Mouse (Mus musculus) CH12.LX (cell line): ENCODE results near the gene Ntsr1. TPM values are rescaled to one million over a fixed set of nuclear protein-coding genes. Genes with fewer than 3 reads are reported as not detected.

Source experiments
- DNase-seq: peaks from one replicate; pipeline ENCODE4 v3.0.0-alpha.2; 2013; ENCODE audit errors: extremely low read depth
- H3K27ac ChIP-seq: 2 replicates; pipeline ENCODE4 v1.5.1; 2012; ENCODE audit warnings: low read depth, mild to moderate bottlenecking, control low read depth, moderate library complexity; ENCODE audit not compliant: insufficient read depth
- H3K27me3 ChIP-seq: replicated peaks from 2 replicates; pipeline ENCODE3; 2012; ENCODE audit warnings: inconsistent platforms
- H3K36me3 ChIP-seq, 2 experiments: replicated peaks in 1 of 2; 2 replicates each; pipeline versions ENCODE3 to v1.6.1; 2012; ENCODE audit warnings: inconsistent platforms in 1 of 2, low read length in 1 of 2, mild to moderate bottlenecking in 1 of 2, mixed read lengths in 1 of 2, moderate library complexity in 1 of 2; ENCODE audit not compliant: control insufficient read depth in 1 of 2, insufficient read depth in 1 of 2
- H3K4me1 ChIP-seq, 2 experiments: 2 replicates each; pipeline ENCODE4 v1.6.1; 2012; ENCODE audit warnings: inconsistent platforms in 1 of 2, moderate library complexity in 1 of 2; ENCODE audit not compliant: insufficient read depth in 2 of 2, control insufficient read depth in 1 of 2
- H3K4me2 ChIP-seq: 2 replicates; pipeline ENCODE4 v1.6.1; 2012; ENCODE audit warnings: low read depth, mild to moderate bottlenecking, control low read depth; ENCODE audit not compliant: poor library complexity, insufficient read depth, severe bottlenecking
- H3K4me3 ChIP-seq, 3 experiments: fragments of 150-350 bp in 1 of 3; sonication (generic) in 1 of 3; replicated peaks in 1 of 3; 2 replicates each; pipeline versions ENCODE3 to v1.5.1; 2011 to 2012; ENCODE audit warnings: low read depth in 2 of 3, low read length in 2 of 3, mild to moderate bottlenecking in 2 of 3, moderate library complexity in 2 of 3, control low read depth in 1 of 3, improper control_type of control experiment in 1 of 3, inconsistent platforms in 1 of 3, mixed read lengths in 1 of 3; ENCODE audit not compliant: poor library complexity in 1 of 3
- H3K79me2 ChIP-seq: replicated peaks from 2 replicates; pipeline ENCODE4 v1.6.1; 2012; ENCODE audit warnings: mild to moderate bottlenecking, moderate library complexity; ENCODE audit not compliant: control insufficient read depth, poor library complexity, insufficient read depth, severe bottlenecking; ENCODE audit errors: extremely low read depth
- H3K9ac ChIP-seq: 2 replicates; pipeline ENCODE4 v1.6.1; 2012; ENCODE audit warnings: low read depth, mild to moderate bottlenecking, control low read depth, moderate library complexity; ENCODE audit not compliant: insufficient read depth
- H3K9me3 ChIP-seq: replicated peaks from 2 replicates; pipeline ENCODE3; 2012; ENCODE audit warnings: low read length, inconsistent platforms, mixed read lengths
- BHLHE40 ChIP-seq: IDR thresholded peaks from 2 replicates; pipeline ENCODE4 v1.6.1; 2011; ENCODE audit warnings: mild to moderate bottlenecking, low read depth, low read length, improper control_type of control experiment
- CHD1 ChIP-seq: IDR thresholded peaks from 2 replicates; pipeline ENCODE4 v1.6.1; 2012; ENCODE audit warnings: low read depth, low read length, improper control_type of control experiment, inconsistent platforms
- CHD2 ChIP-seq: IDR thresholded peaks from 2 replicates; pipeline ENCODE4 v1.6.1; 2011; ENCODE audit warnings: low read length, improper control_type of control experiment
- CTCF ChIP-seq, 2 experiments: IDR thresholded peaks in 1 of 2; conservative IDR thresholded peaks in 1 of 2; 2 replicates each; pipeline ENCODE4 v1.5.1; 2011 to 2012; ENCODE audit warnings: low read depth in 2 of 2, low read length in 2 of 2, improper control_type of control experiment in 1 of 2, inconsistent platforms in 1 of 2, mild to moderate bottlenecking in 1 of 2, moderate library complexity in 1 of 2
- E2F4 ChIP-seq: IDR thresholded peaks from 2 replicates; pipeline ENCODE4 v1.6.1; 2011; ENCODE audit warnings: low read depth, low read length, improper control_type of control experiment; ENCODE audit not compliant: insufficient replicate concordance
- ELF1 ChIP-seq: IDR thresholded peaks from 2 replicates; pipeline ENCODE4 v1.6.1; 2014; ENCODE audit warnings: low read depth, mild to moderate bottlenecking, inconsistent platforms, low read length, improper control_type of control experiment
- ETS1 ChIP-seq: conservative IDR thresholded peaks from 2 replicates; pipeline ENCODE4 v1.6.1; 2012; ENCODE audit warnings: low read depth, mild to moderate bottlenecking, inconsistent platforms, low read length, improper control_type of control experiment, moderate library complexity
- GABPA ChIP-seq: IDR thresholded peaks from 2 replicates; pipeline ENCODE4 v1.6.1; 2012; ENCODE audit warnings: low read depth, low read length, improper control_type of control experiment, inconsistent platforms; ENCODE audit not compliant: insufficient replicate concordance
- HCFC1 ChIP-seq: IDR thresholded peaks from 2 replicates; pipeline ENCODE4 v1.6.1; 2012; ENCODE audit warnings: low read depth, mild to moderate bottlenecking, inconsistent platforms, low read length, improper control_type of control experiment
- JUN ChIP-seq: IDR thresholded peaks from 2 replicates; pipeline ENCODE4 v1.6.1; 2011; ENCODE audit warnings: low read depth, mild to moderate bottlenecking, low read length, improper control_type of control experiment, moderate library complexity; ENCODE audit not compliant: insufficient read depth
- JUND ChIP-seq: conservative IDR thresholded peaks from 2 replicates; pipeline ENCODE4 v1.6.1; 2011; ENCODE audit warnings: low read depth, low read length, improper control_type of control experiment
- KAT2A ChIP-seq: IDR thresholded peaks from 2 replicates; pipeline ENCODE4 v1.6.1; 2012; ENCODE audit warnings: low read length, improper control_type of control experiment, inconsistent platforms; ENCODE audit not compliant: insufficient replicate concordance
- MAFK ChIP-seq: IDR thresholded peaks from 2 replicates; pipeline ENCODE4 v1.6.1; 2011; ENCODE audit warnings: low read length, improper control_type of control experiment; ENCODE audit not compliant: insufficient replicate concordance
- MAX ChIP-seq: IDR thresholded peaks from 2 replicates; pipeline ENCODE4 v1.6.1; 2011; ENCODE audit warnings: low read length, improper control_type of control experiment
- MAZ ChIP-seq: IDR thresholded peaks from 2 replicates; pipeline ENCODE4 v1.6.1; 2012; ENCODE audit warnings: low read depth, mild to moderate bottlenecking, inconsistent platforms, low read length, improper control_type of control experiment, moderate library complexity
- MYC ChIP-seq: IDR thresholded peaks from 2 replicates; pipeline ENCODE4 v1.6.1; 2011; ENCODE audit warnings: low read depth, mild to moderate bottlenecking, improper control_type of control experiment, low read length
- NELFE ChIP-seq: IDR thresholded peaks from 2 replicates; pipeline ENCODE4 v1.6.1; 2011; ENCODE audit warnings: low read depth, low read length, improper control_type of control experiment
- POLR2A ChIP-seq: IDR thresholded peaks from 2 replicates; pipeline ENCODE4 v1.6.1; 2011; ENCODE audit warnings: low read depth, mild to moderate bottlenecking, improper control_type of control experiment, low read length
- RAD21 ChIP-seq: IDR thresholded peaks from 2 replicates; pipeline ENCODE4 v1.6.1; 2011; ENCODE audit warnings: low read depth, mild to moderate bottlenecking, low read length, improper control_type of control experiment, moderate library complexity
- RCOR1 ChIP-seq: conservative IDR thresholded peaks from 2 replicates; pipeline ENCODE4 v1.6.1; 2012; ENCODE audit warnings: low read depth, mild to moderate bottlenecking, inconsistent platforms, low read length, improper control_type of control experiment
- SIN3A ChIP-seq: IDR thresholded peaks from 2 replicates; pipeline ENCODE4 v1.6.1; 2012; ENCODE audit warnings: low read length, improper control_type of control experiment, inconsistent platforms
- TCF12 ChIP-seq: IDR thresholded peaks from 2 replicates; pipeline ENCODE4 v1.6.1; 2014; ENCODE audit warnings: low read depth, mild to moderate bottlenecking, inconsistent platforms, low read length, improper control_type of control experiment
- UBTF ChIP-seq: IDR thresholded peaks from 2 replicates; pipeline ENCODE4 v1.6.1; 2012; ENCODE audit warnings: low read depth, mild to moderate bottlenecking, inconsistent platforms, low read length, improper control_type of control experiment, moderate library complexity
- USF1 ChIP-seq: IDR thresholded peaks from 2 replicates; pipeline ENCODE4 v1.6.1; 2014; ENCODE audit warnings: low read depth, mild to moderate bottlenecking, inconsistent platforms, low read length, improper control_type of control experiment
- ZKSCAN1 ChIP-seq: IDR thresholded peaks from 2 replicates; pipeline ENCODE4 v1.6.1; 2012; ENCODE audit warnings: low read depth, inconsistent platforms, low read length, improper control_type of control experiment, borderline replicate concordance
- dilution Hi-C: fragments of 300-500 bp; cut with MboI; formaldehyde crosslinking; loops from 2 replicates; pipeline ENCODE4 v1.14.3; 2020; ENCODE audit warnings: low sequenced_read_pairs; ENCODE audit not compliant: extremely low pct_unique_long_range_greater_than_20kb, extremely low pct_ligation_motif_present
- in situ Hi-C: fragments of 300-500 bp; cut with MboI; formaldehyde crosslinking; loops from 3 replicates; pipeline ENCODE4 v1.14.3; 2019; ENCODE audit warnings: low sequenced_read_pairs, low pct_ligation_motif_present, low pct_unique_long_range_greater_than_20kb, mixed read lengths
- polyA plus RNA-seq: library from polyadenylated mRNA; unstranded; fragments of >175 nt; gene quantifications from 2 replicates; pipeline ENCODE4 v1.2.1, GENCODE M21; 2012; ENCODE audit warnings: low read depth; ENCODE audit not compliant: insufficient read length
- total RNA-seq, 2 experiments: library from RNA; depleted of rRNA; stranded (reverse); fragments of 300-350 nt in 1 of 2; fragments of >200 nt in 1 of 2; gene quantifications; 2 replicates each; pipeline ENCODE4 v1.2.3; 2012 to 2014

Gene Ntsr1
- total and polyA plus RNA-seq, 3 experiments, result not detected

DNA sequence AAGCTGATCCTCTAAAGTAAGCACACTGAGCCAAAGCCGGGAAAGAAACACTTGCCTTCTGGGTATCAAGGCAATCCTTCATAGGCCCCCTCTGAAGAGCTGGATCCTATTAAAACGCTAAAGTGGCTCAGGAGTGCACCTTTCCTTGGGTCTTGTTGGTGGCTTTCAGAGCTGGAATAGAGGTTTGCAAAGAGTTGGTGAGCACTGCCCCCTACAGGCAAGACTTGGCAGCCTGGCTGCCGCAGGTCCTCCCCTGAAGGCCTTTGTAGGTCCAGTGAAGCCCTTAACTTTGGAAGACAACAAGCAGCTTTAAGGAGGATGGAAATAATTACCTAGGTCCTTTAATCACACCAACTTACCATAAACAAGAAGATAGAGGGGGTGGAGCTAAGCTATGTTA, 78.9 kb downstream of the Ntsr1 start (continued):
- TF ChIP-seq SIN3A, result no peak
- no peak for TF ChIP-seq MAFK
- TF ChIP-seq ELF1, result no peak

GRCm38 (mm10) chr2:180581002-180581401, 81.2 kb downstream of the Ntsr1 start, which contains the start of gene Mrgbp:
Gene Mrgbp (plus strand): TSS chr2:180581304.
- peaks cover 7% of the 10 kb centered on the region; the same call in 1 of the 2 replicates for H3K79me2 ChIP-seq
- TF ChIP-seq USF1, result no peak
- no peak for TF ChIP-seq CTCF (conservative IDR thresholded peaks at IDR 0.05 in 1 of 2, IDR thresholded peaks at IDR 0.05 in 1 of 2; ENCODE audit: low read depth in 2 of 2, low read length in 2 of 2)
- no peak for TF ChIP-seq SIN3A
- no peak for TF ChIP-seq KAT2A
- TF ChIP-seq POLR2A, result no peak
- TF ChIP-seq ELF1, result no peak
- TF ChIP-seq MAFK, result no peak
- TF ChIP-seq TCF12, result no peak
- TF ChIP-seq MYC, result no peak
- no peak for TF ChIP-seq NELFE
- no peak for TF ChIP-seq CHD2
- TF ChIP-seq UBTF, result no peak
- no peak for TF ChIP-seq JUND
- TF ChIP-seq HCFC1, result no peak
- no peak for TF ChIP-seq JUN
- TF ChIP-seq CHD1, result no peak
- no peak for TF ChIP-seq GABPA
- DNase-seq, result no peak
- H3K4me3 ChIP-seq, result no peak within 1 kb of the TSS
- H3K27ac ChIP-seq, result no peak within 1 kb of the TSS
- peaks cover 16 to 53% of the 10 kb centered on the region in 2 experiments for H3K4me1 ChIP-seq
- no peaks in the 10 kb centered on the region for H3K27me3 ChIP-seq
- peaks cover 11 to 27% of the 10 kb centered on the region in 2 experiments for H3K36me3 ChIP-seq
- in situ Hi-C loops (loop anchor here (5.0 kb wide), 1 partner anchor 201 kb away; no protein-coding TSS in a partner anchor), dilution Hi-C loops (no loop called here)
- 0 out of 2 replicates have a peak within 1 kb of the TSS, but pooled peaks have one; percentile 35 for H3K4me2 ChIP-seq
- H3K9me3 ChIP-seq, result no peaks in the 10 kb centered on the region
- H3K9ac ChIP-seq, result no peak within 1 kb of the TSS

GRCm38 (mm10) chr2:180582481-180583153, 82.8 kb downstream of the Ntsr1 start:
- dilution Hi-C loops, result no loop called here
- Histone ChIP-seq H3K79me2 (peaks cover 7% of the 10 kb centered on the region; the same call in 1 of the 2 replicates), H3K27ac (peak overlapping the region; percentile 64), H3K36me3 (peaks cover 15 to 41% of the 10 kb centered on the region in 2 experiments), H3K4me1 (peaks cover 12 to 42% of the 10 kb centered on the region in 2 experiments), H3K27me3 (no peaks in the 10 kb centered on the region), H3K4me2 (peak overlapping the region; percentile 90), H3K4me3 (peak overlapping the region; percentile 76 to 94 (median 88)), H3K9ac (peak overlapping the region; percentile 90), H3K9me3 (no peaks in the 10 kb centered on the region)
- DNase-seq, result peak; percentile 95
- in situ Hi-C loops, result loop anchor here (5.0 kb wide), 1 partner anchor 200 kb away; no protein-coding TSS in a partner anchor
- TF ChIP-seq GABPA, result no peak
- TF ChIP-seq ELF1, result peak; percentile 94
- peak; percentile 77 for TF ChIP-seq TCF12
- TF ChIP-seq UBTF, result peak; percentile 89; the same call in 1 of the 2 replicates
- TF ChIP-seq RCOR1, result 0 out of 2 replicates have a peak, but pooled peaks have one; percentile 71
- peak; percentile 42; the same call in 1 of the 2 replicates for TF ChIP-seq ETS1
- no peak for TF ChIP-seq ZKSCAN1
- TF ChIP-seq USF1, result no peak
- peak; percentile 84 for TF ChIP-seq MYC
- TF ChIP-seq NELFE, result peak; percentile 88
- TF ChIP-seq POLR2A, result peak; percentile 89
- TF ChIP-seq SIN3A, result peak; percentile 89; the same call in 1 of the 2 replicates
- TF ChIP-seq CTCF (conservative IDR thresholded peaks at IDR 0.05 in 1 of 2, IDR thresholded peaks at IDR 0.05 in 1 of 2; ENCODE audit: low read depth in 2 of 2, low read length in 2 of 2), result peak; percentile 70 to 97
- no peak; the same call in 1 of the 2 replicates for TF ChIP-seq MAZ
- peak; percentile 42; the same call in 1 of the 2 replicates for TF ChIP-seq E2F4
- peak; percentile 91 for TF ChIP-seq MAX
- TF ChIP-seq RAD21, result peak; percentile 55
- 0 out of 2 replicates have a peak, but pooled peaks have one; percentile 14 for TF ChIP-seq JUN
- peak; percentile 45; the same call in 1 of the 2 replicates for TF ChIP-seq CHD2
- peak; percentile 72 for TF ChIP-seq BHLHE40
